Mouse (Mus musculus) liver, postnatal 0 days (tissue): Measurements from ENCODE around the gene Olfr1188. TPM values are rescaled to one million over a fixed set of nuclear protein-coding genes. Genes with fewer than 3 reads are reported as not detected.
"Not testable (repeated sequence)": the region's sequence is repeated elsewhere in the genome, so short reads cannot be mapped to it uniquely, and the experiment has no call there.

Source experiments
- ATAC-seq: fragments of 200-750 bp; cut with Nextera tagmentation; 2 replicates; pipeline ENCODE4 v1.8.0; 2017; ENCODE audit warnings: mild to moderate bottlenecking, moderate library complexity
- DNase-seq: peaks from one replicate; pipeline ENCODE4 v3.0.0-alpha.2; 2016
- H3K27ac ChIP-seq: fragments of 300-500 bp; sonication (generic); 2 replicates; pipeline ENCODE4 v1.5.1; 2014; ENCODE audit warnings: antibody characterized with exemption, moderate library complexity, mild to moderate bottlenecking, low read depth
- H3K27me3 ChIP-seq: fragments of 300-500 bp; sonication (generic); 2 replicates; pipeline ENCODE4 v1.6.1; 2014; ENCODE audit warnings: low read length, control low read depth, mixed read lengths; ENCODE audit not compliant: insufficient read depth
- H3K36me3 ChIP-seq: fragments of 300-500 bp; sonication (generic); replicated peaks from 2 replicates; pipeline ENCODE4 v1.6.1; 2014; ENCODE audit warnings: mild to moderate bottlenecking, control low read depth, low read length, moderate library complexity, mixed read lengths; ENCODE audit not compliant: insufficient read depth
- H3K4me1 ChIP-seq: fragments of 300-500 bp; sonication (generic); 2 replicates; pipeline ENCODE4 v1.6.1; 2014; ENCODE audit warnings: antibody characterized with exemption, mild to moderate bottlenecking, control low read depth; ENCODE audit not compliant: insufficient read depth
- H3K4me2 ChIP-seq: fragments of 300-500 bp; sonication (generic); 2 replicates; pipeline ENCODE4 v1.6.1; 2014; ENCODE audit warnings: low read depth, mild to moderate bottlenecking, low read length, moderate library complexity, mixed read lengths
- H3K4me3 ChIP-seq: fragments of 300-500 bp; sonication (generic); 2 replicates; pipeline ENCODE4 v1.5.1; 2014; ENCODE audit warnings: low read depth, low read length
- H3K9ac ChIP-seq: fragments of 300-500 bp; sonication (generic); replicated peaks from 2 replicates; pipeline ENCODE4 v1.6.1; 2014; ENCODE audit warnings: mild to moderate bottlenecking, moderate library complexity
- H3K9me3 ChIP-seq: fragments of 300-500 bp; sonication (generic); 2 replicates; pipeline ENCODE4 v1.6.1; 2016; ENCODE audit warnings: mild to moderate bottlenecking, control low read depth, low read length, mixed read lengths
- CTCF ChIP-seq: sonication (generic); IDR thresholded peaks from 2 replicates; pipeline ENCODE4 v1.5.1; 2016; ENCODE audit warnings: antibody characterized with exemption, low read depth
- EP300 ChIP-seq: IDR thresholded peaks from 2 replicates; pipeline ENCODE4 v1.6.1; 2016; ENCODE audit warnings: antibody characterized with exemption, low read depth, mild to moderate bottlenecking
- WGBS: fragments of 180-500 bp; shearing (Covaris S2); extraction: QIAGEN DNeasy Blood & Tissue Kit; methylation state at CpG from one replicate; pipeline ENCODE4 v1.1.7; 2014; ENCODE audit not compliant: insufficient replicate concordance; 5-methylcytosine and 5-hydroxymethylcytosine counted together
- polyA plus RNA-seq: library from polyadenylated mRNA; unstranded; fragments of >200 nt; fragmentation: Nextera tagmentation; extraction: Ambion mirVana; gene quantifications from 2 replicates; pipeline ENCODE4 v1.2.1, GENCODE M21; 2015

The Olfr1188 gene
- not detected in 2 replicates for polyA plus RNA-seq

DNA sequence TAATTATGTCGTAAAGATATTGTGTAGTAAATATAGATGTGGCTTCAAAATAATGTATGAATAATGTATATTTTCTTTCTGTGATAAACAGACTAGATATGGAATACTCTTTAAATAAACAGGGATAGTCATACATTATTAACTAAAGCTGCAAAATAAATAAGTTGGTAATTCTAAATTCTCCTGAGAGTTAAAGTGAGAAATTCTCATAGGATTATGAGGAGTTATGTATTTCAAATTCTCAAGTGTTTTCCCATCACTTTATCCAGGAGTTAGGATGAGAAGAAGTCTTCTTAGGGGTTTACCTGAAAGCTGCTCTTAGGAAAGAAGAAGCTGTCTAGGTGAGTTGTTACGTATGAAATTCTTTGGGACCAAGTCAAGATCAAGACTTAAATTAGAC is at the start of gene Olfr1188:
Gene Olfr1188, plus strand, starts transcription at position 301 of the 400 bp plus-strand sequence.
- H3K4me2 ChIP-seq, result no peak within 1 kb of the TSS
- ATAC-seq (no peak), DNase-seq (no peak)
- TF ChIP-seq CTCF (no peak), EP300 (no peak)
- no peaks in the 10 kb centered on the region for H3K9me3 ChIP-seq
- H3K36me3 ChIP-seq, result no peaks in the 10 kb centered on the region
- no peak within 1 kb of the TSS for H3K27ac ChIP-seq
- H3K27me3 ChIP-seq, result no peaks in the 10 kb centered on the region
- no peaks in the 10 kb centered on the region for H3K4me1 ChIP-seq
- no peak within 1 kb of the TSS for H3K4me3 ChIP-seq
- no peak within 1 kb of the TSS for H3K9ac ChIP-seq
- WGBS, result 71% methylated on average over 2 of the region's 2 CpGs

DNA sequence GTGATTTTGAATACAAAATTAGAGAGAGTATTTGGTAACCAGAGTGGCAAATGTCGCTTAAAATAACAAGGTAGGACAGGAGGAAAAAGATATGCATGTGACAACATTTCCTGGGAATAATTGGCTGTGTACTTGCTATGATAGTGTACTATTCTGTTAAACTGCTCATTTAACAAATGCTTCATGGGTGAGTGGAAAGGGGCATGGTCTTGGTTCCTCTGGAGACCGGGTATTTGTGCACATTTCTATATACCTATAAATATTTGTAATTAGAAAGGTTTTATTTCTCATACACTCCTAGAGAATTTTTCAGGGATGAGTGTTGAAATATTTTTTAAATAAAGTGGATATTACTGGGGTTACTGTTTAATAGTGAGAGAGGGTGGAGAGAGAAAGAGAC is 38.5 kb upstream of the Olfr1188 start, which contains the start of gene Olfr1186:
Gene Olfr1186, plus strand, starts transcription at position 301 of the 400 bp plus-strand sequence.
- no peak within 1 kb of the TSS for H3K27ac ChIP-seq
- no peak within 1 kb of the TSS for H3K9ac ChIP-seq
- DNase-seq (no peak), ATAC-seq (no peak)
- 65% methylated on average over 2 of the region's 2 CpGs for WGBS
- no peaks in the 10 kb centered on the region for H3K4me1 ChIP-seq
- TF ChIP-seq EP300, result no peak
- TF ChIP-seq CTCF, result no peak
- no peaks in the 10 kb centered on the region for H3K27me3 ChIP-seq
- no peak within 1 kb of the TSS for H3K4me2 ChIP-seq
- no peak within 1 kb of the TSS for H3K4me3 ChIP-seq
- no peaks in the 10 kb centered on the region for H3K36me3 ChIP-seq
- peaks cover 2% of the 10 kb centered on the region; the same call in 1 of the 2 replicates for H3K9me3 ChIP-seq

DNA sequence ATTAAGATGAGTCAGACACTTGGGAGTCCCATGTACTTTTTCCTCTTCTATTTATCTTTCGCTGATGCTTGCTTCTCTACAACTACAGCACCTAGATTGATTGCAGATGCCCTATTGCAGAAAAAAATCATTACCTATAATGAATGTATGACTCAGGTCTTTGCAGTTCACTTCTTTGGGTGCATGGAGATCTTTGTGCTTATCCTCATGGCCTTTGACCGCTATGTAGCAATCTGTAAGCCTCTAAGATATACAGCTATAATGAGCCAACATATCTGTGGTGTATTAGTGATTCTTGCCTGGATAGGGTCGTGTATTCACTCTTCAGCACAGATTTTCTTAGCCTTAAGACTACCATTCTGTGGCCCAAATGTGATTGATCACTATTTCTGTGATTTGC is 31.0 kb upstream of the Olfr1188 start:
- 60% methylated on average over 3 of the region's 3 CpGs for WGBS
- ATAC-seq (no peak), DNase-seq (no peak)
- H3K27ac ChIP-seq, result no peak overlapping the region
- TF ChIP-seq CTCF (no peak), EP300 (no peak)
- no peaks in the 10 kb centered on the region for H3K9me3 ChIP-seq
- H3K9ac ChIP-seq, result no peak overlapping the region
- no peak overlapping the region for H3K4me2 ChIP-seq
- no peaks in the 10 kb centered on the region for H3K27me3 ChIP-seq
- no peak overlapping the region for H3K4me3 ChIP-seq
- H3K36me3 ChIP-seq, result no peaks in the 10 kb centered on the region
- H3K4me1 ChIP-seq, result no peaks in the 10 kb centered on the region

DNA sequence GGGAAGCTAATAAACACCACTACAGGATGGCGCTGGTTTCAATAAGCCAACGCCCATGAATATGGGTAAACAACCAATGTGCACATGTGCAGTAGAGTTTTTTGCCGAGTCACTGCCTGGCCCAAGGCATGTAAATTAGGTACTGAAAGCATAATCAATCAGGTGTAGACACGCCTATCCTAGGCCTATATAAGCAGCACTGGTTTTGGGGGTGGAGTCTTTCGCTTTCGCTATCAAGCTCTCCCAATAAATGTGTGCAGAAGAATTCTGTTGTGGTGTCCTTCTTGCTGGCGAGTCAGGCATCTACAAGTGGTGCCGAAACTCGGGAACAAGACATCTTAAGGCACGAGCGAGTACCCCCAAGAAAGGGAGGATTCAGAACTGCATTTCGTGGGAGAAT is 16.0 kb downstream of the Olfr1188 start:
- ATAC-seq, H3K4me3 ChIP-seq, H3K9me3 ChIP-seq, H3K36me3 ChIP-seq, H3K27me3 ChIP-seq, H3K9ac ChIP-seq, H3K27ac ChIP-seq, H3K4me2 ChIP-seq, DNase-seq, H3K4me1 ChIP-seq: not testable (repeated sequence)
- WGBS, result 77% methylated on average over 12 of the region's 12 CpGs

DNA sequence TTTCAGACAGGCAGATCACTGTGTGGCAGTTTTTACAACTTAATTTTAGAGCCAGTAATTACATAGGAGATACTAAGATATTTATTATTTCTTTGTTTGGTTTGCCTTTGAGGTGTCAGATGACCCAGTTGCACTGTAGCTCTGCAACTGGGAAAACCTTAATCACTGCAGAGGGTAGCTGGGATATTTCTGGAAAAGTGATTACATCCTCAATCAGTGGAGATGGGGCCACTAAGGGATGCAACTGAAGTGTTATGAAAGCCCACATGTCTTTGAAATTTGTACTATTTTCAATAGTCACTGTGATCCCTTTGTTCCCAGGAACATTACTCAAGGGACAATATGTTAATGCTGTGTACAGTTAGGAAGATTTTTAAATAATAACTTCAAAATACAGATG is 29.4 kb downstream of the Olfr1188 start, which contains the start of gene Olfr1189:
Gene Olfr1189, plus strand, starts transcription at position 301 of the 400 bp plus-strand sequence.
- DNase-seq (no peak), ATAC-seq (no peak)
- Histone ChIP-seq H3K36me3 (no peaks in the 10 kb centered on the region), H3K9me3 (no peaks in the 10 kb centered on the region), H3K4me1 (no peaks in the 10 kb centered on the region), H3K4me3 (no peak within 1 kb of the TSS), H3K27me3 (no peaks in the 10 kb centered on the region), H3K4me2 (no peak within 1 kb of the TSS), H3K27ac (no peak within 1 kb of the TSS), H3K9ac (no peak within 1 kb of the TSS)
- no peak for TF ChIP-seq EP300
- TF ChIP-seq CTCF, result no peak

Other genes with a start within 250 kb of the Olfr1188 start
- gene Olfr1174-ps, start 241.8 kb upstream of the Olfr1188 start, polyA plus RNA-seq, result not detected in 2 replicates
- gene Olfr1175-ps, start 229.7 kb upstream of the Olfr1188 start, polyA plus RNA-seq, result not detected in 2 replicates
- not detected in 2 replicates for gene Olfr1176, start 220.2 kb upstream of the Olfr1188 start, polyA plus RNA-seq
- gene Olfr1177-ps, start 210.4 kb upstream of the Olfr1188 start, polyA plus RNA-seq, result not detected in 2 replicates
- not detected in 2 replicates for gene Olfr1178, start 169.9 kb upstream of the Olfr1188 start, polyA plus RNA-seq
- gene Olfr1179, start 150.5 kb upstream of the Olfr1188 start, polyA plus RNA-seq, result not detected in 2 replicates
- gene Olfr1180, start 137.8 kb upstream of the Olfr1188 start, polyA plus RNA-seq, result not detected in 2 replicates
- not detected in 2 replicates for gene Olfr1181, start 130.8 kb upstream of the Olfr1188 start, polyA plus RNA-seq
- gene Gm13757, start 107.8 kb upstream of the Olfr1188 start, polyA plus RNA-seq, result not detected in 2 replicates
- not detected in 2 replicates for gene Olfr1183, start 102.1 kb upstream of the Olfr1188 start, polyA plus RNA-seq
- gene Olfr1184, start 73.3 kb upstream of the Olfr1188 start, polyA plus RNA-seq, result not detected in 2 replicates
- not detected in 2 replicates for gene Olfr1185-ps1, start 63.6 kb upstream of the Olfr1188 start, polyA plus RNA-seq
- gene Olfr1186, start 38.4 kb upstream of the Olfr1188 start, polyA plus RNA-seq, result not detected in 2 replicates
- not detected in 2 replicates for gene Olfr1189, start 29.5 kb downstream of the Olfr1188 start, polyA plus RNA-seq
- gene Olfr1191-ps1, start 83.6 kb downstream of the Olfr1188 start, polyA plus RNA-seq, result not detected in 2 replicates
- not detected in 2 replicates for gene Olfr1192-ps1, start 91.6 kb downstream of the Olfr1188 start, polyA plus RNA-seq
- not detected in 2 replicates for gene Olfr1193, start 118.7 kb downstream of the Olfr1188 start, polyA plus RNA-seq
- gene Olfr1195, start 132.3 kb downstream of the Olfr1188 start, polyA plus RNA-seq, result not detected in 2 replicates
- gene Olfr1196, start 147.7 kb downstream of the Olfr1188 start, polyA plus RNA-seq, result not detected in 2 replicates
- gene Olfr1197, start 175.4 kb downstream of the Olfr1188 start, polyA plus RNA-seq, result not detected in 2 replicates
- not detected in 2 replicates for gene Olfr1198, start 194.4 kb downstream of the Olfr1188 start, polyA plus RNA-seq
- not detected in 2 replicates for gene Olfr1199, start 203.5 kb downstream of the Olfr1188 start, polyA plus RNA-seq
- not detected in 2 replicates for gene Olfr1200, start 213.6 kb downstream of the Olfr1188 start, polyA plus RNA-seq
- gene Olfr1201, start 236.1 kb downstream of the Olfr1188 start, polyA plus RNA-seq, result not detected in 2 replicates